Mouse (Mus musculus) limb, embryonic 11.5 days (tissue): ENCODE data around the gene Wars2. TPM values are rescaled to one million over a fixed set of nuclear protein-coding genes. Genes with fewer than 3 reads are reported as not detected.

Source experiments
- ATAC-seq: fragments of 200-750 bp; cut with Nextera tagmentation; 2 replicates; pipeline ENCODE4 v1.8.0; 2017; ENCODE audit warnings: low read depth; ENCODE audit not compliant: insufficient number of reproducible peaks, low FRiP score, low TSS enrichment
- DNase-seq: peaks from one replicate; pipeline ENCODE4 v3.0.0-alpha.2; 2015; ENCODE audit warnings: low spot score
- H3K27ac ChIP-seq: fragments of 300-500 bp; sonication (generic); replicated peaks from 2 replicates; pipeline ENCODE4 v1.5.1; 2014; ENCODE audit warnings: low read depth, mild to moderate bottlenecking, low read length
- H3K27me3 ChIP-seq: fragments of 300-500 bp; sonication (generic); 2 replicates; pipeline ENCODE4 v1.6.1; 2014; ENCODE audit warnings: mild to moderate bottlenecking, low read length, mixed read lengths; ENCODE audit not compliant: control insufficient read depth, insufficient read depth
- H3K36me3 ChIP-seq: fragments of 300-500 bp; sonication (generic); 2 replicates; pipeline ENCODE4 v1.6.1; 2014; ENCODE audit warnings: mild to moderate bottlenecking, low read length, moderate library complexity, mixed read lengths; ENCODE audit not compliant: control insufficient read depth, insufficient read depth
- H3K4me1 ChIP-seq: fragments of 300-500 bp; sonication (generic); 2 replicates; pipeline ENCODE4 v1.6.1; 2014; ENCODE audit warnings: low read length, mixed read lengths; ENCODE audit not compliant: control insufficient read depth, insufficient read depth
- H3K4me2 ChIP-seq: fragments of 300-500 bp; sonication (generic); 2 replicates; pipeline ENCODE4 v1.6.1; 2014; ENCODE audit warnings: low read depth, mild to moderate bottlenecking, moderate library complexity; ENCODE audit not compliant: severe bottlenecking
- H3K4me3 ChIP-seq: fragments of 300-500 bp; sonication (generic); 2 replicates; pipeline ENCODE4 v1.5.1; 2014; ENCODE audit warnings: low read depth, low read length
- H3K9ac ChIP-seq: fragments of 300-500 bp; sonication (generic); 2 replicates; pipeline ENCODE4 v1.6.1; 2014; ENCODE audit warnings: mild to moderate bottlenecking, low read length
- H3K9me3 ChIP-seq: fragments of 300-500 bp; sonication (generic); 2 replicates; pipeline ENCODE4 v1.6.1; 2016; ENCODE audit warnings: low read length; ENCODE audit not compliant: control insufficient read depth
- WGBS: fragments of 180-500 bp; shearing (Covaris S2); extraction: QIAGEN DNeasy Blood & Tissue Kit; methylation state at CpG from one replicate; pipeline ENCODE4 v1.1.7; 2014; 5-methylcytosine and 5-hydroxymethylcytosine counted together
- polyA plus RNA-seq: library from polyadenylated mRNA; unstranded; fragments of >200 nt; fragmentation: Nextera tagmentation; extraction: Ambion mirVana; gene quantifications from 2 replicates; pipeline ENCODE4 v1.2.1, GENCODE M21; 2014

The Wars2 gene
- polyA plus RNA-seq, 1 experiment from 2014 or later, result 8.9 TPM

GRCm38 (mm10) chr3:99247996-99248801 is 107.3 kb downstream of the Wars2 start:
- no peaks in the 10 kb centered on the region for H3K9me3 ChIP-seq
- H3K36me3 ChIP-seq, result no peaks in the 10 kb centered on the region
- peak overlapping the region; percentile 94 for H3K27ac ChIP-seq
- peak; percentile 61; the same call in 1 of the 2 replicates for ATAC-seq
- peak overlapping the region; percentile 88 for H3K4me2 ChIP-seq
- peaks cover 36% of the 10 kb centered on the region for H3K4me1 ChIP-seq
- H3K4me3 ChIP-seq, result no peak overlapping the region; the same call in 1 of the 2 replicates
- peaks cover 7% of the 10 kb centered on the region; the same call in 1 of the 2 replicates for H3K27me3 ChIP-seq
- under 1% methylated on average over 28 of the region's 28 CpGs for WGBS
- peak overlapping the region; percentile 52 for H3K9ac ChIP-seq
- DNase-seq, result peak; percentile 82

- H3K27me3 ChIP-seq, result peaks cover 7% of the 10 kb centered on the region; the same call in 1 of the 2 replicates
- H3K4me3 ChIP-seq, result peak overlapping the region; percentile 4; the same call in 1 of the 2 replicates
- 0% methylated on average over 25 of the region's 25 CpGs for WGBS
- DNase-seq (peak; percentile 70), ATAC-seq (no peak)
- H3K9me3 ChIP-seq, result no peaks in the 10 kb centered on the region
- H3K4me2 ChIP-seq, result peak overlapping the region; percentile 88
- H3K4me1 ChIP-seq, result peaks cover 36% of the 10 kb centered on the region
- H3K27ac ChIP-seq, result peak overlapping the region; percentile 94
- peak overlapping the region; percentile 5 for H3K9ac ChIP-seq
- H3K36me3 ChIP-seq, result no peaks in the 10 kb centered on the region
Measured at GRCm38 (mm10) chr3:99248831-99249550, 108.1 kb downstream of the Wars2 start.

- H3K27ac ChIP-seq, result peak overlapping the region; percentile 94
- under 1% methylated on average over 11 of the region's 11 CpGs for WGBS
- peak overlapping the region; percentile 53 for H3K9ac ChIP-seq
- DNase-seq (no peak), ATAC-seq (no peak)
- no peaks in the 10 kb centered on the region for H3K9me3 ChIP-seq
- peak overlapping the region; percentile 88 for H3K4me2 ChIP-seq
- no peaks in the 10 kb centered on the region for H3K36me3 ChIP-seq
- H3K27me3 ChIP-seq, result peaks cover 7% of the 10 kb centered on the region; the same call in 1 of the 2 replicates
- peaks cover 36% of the 10 kb centered on the region for H3K4me1 ChIP-seq
- peak overlapping the region; percentile 10; the same call in 1 of the 2 replicates for H3K4me3 ChIP-seq
Measured at GRCm38 (mm10) chr3:99249551-99249870, 108.6 kb downstream of the Wars2 start.

DNA sequence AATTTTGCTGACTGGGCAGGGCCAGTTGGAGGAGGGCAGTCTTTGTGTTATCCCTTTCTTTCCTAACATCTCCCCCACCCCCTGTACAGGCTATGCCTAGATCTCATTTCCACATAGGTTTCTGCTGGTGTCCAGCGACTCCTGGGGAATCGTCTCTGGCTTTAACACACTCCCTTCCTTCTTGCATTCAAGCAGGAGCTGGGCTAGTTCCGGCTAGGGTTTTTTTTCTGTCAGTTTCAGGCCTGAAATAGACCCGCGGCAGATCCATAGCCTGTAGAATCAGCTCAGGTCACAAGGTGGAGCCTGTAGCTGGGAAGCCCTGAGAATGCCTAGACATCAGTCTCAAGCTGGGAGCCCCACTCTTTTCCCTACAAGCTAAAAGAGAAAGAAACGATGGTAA is 109.0 kb downstream of the Wars2 start:
- no peaks in the 10 kb centered on the region for H3K36me3 ChIP-seq
- peak overlapping the region; percentile 88; the same call in 1 of the 2 replicates for H3K4me2 ChIP-seq
- peaks cover 35% of the 10 kb centered on the region for H3K4me1 ChIP-seq
- no peaks in the 10 kb centered on the region for H3K9me3 ChIP-seq
- peaks cover 7% of the 10 kb centered on the region; the same call in 1 of the 2 replicates for H3K27me3 ChIP-seq
- DNase-seq (peak; percentile 74), ATAC-seq (no peak)
- H3K9ac ChIP-seq, result peak overlapping the region; percentile 53
- H3K27ac ChIP-seq, result peak overlapping the region; percentile 94
- 0% methylated on average over 6 of the region's 6 CpGs for WGBS
- peak overlapping the region; percentile 10; the same call in 1 of the 2 replicates for H3K4me3 ChIP-seq

GRCm38 (mm10) chr3:99251271-99252165 is 110.7 kb downstream of the Wars2 start:
- 11% methylated on average over 6 of the region's 6 CpGs for WGBS
- H3K4me3 ChIP-seq, result peak overlapping the region; percentile 92
- no peaks in the 10 kb centered on the region for H3K36me3 ChIP-seq
- ATAC-seq, result no peak
- peak overlapping the region; percentile 88 for H3K4me2 ChIP-seq
- H3K4me1 ChIP-seq, result peaks cover 33% of the 10 kb centered on the region
- H3K27ac ChIP-seq, result peak overlapping the region; percentile 78
- no peaks in the 10 kb centered on the region for H3K9me3 ChIP-seq
- DNase-seq, result peak; percentile 35
- H3K9ac ChIP-seq, result peak overlapping the region; percentile 100
- 0 out of 2 replicates have a peak, but pooled peaks cover 5% of the 10 kb centered on the region for H3K27me3 ChIP-seq

DNA sequence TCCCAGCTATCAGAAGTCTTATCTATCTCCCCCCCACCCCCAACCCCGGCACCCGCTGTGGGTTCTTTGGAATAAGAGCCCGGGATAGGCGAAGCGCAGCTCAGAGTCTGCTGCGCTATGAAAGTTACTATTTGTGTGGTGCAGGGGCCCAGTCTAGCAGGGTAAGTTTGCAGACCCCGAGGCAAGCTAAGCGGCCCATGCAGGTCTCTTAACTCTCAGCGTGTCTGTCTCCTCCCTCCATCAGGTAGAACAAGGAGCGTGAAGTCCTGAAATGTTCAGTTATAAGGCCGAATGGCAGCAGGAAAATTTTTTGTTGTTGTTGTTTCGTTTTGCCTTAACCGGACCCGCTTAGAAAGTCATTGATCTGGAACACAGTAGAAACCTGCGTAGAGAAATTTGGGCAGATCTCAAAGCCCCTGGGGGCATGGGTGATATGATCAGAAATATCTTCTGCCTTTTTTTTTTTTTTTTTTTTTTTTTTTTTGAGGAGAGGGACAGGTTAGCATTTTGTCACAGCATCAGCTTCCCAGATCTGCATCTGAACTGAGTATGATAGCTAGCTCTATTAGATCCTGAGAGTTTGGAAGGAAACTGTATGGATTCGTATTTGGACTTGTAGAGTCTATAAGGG is 111.7 kb downstream of the Wars2 start:
- Histone ChIP-seq H3K9ac (peak overlapping the region; percentile 100), H3K4me1 (peaks cover 33% of the 10 kb centered on the region), H3K4me3 (peak overlapping the region; percentile 92), H3K4me2 (peak overlapping the region; percentile 88), H3K27me3 (0 out of 2 replicates have a peak, but pooled peaks cover 5% of the 10 kb centered on the region), H3K36me3 (no peaks in the 10 kb centered on the region), H3K9me3 (no peaks in the 10 kb centered on the region), H3K27ac (peak overlapping the region; percentile 100)
- ATAC-seq, result no peak
- WGBS, result 2% methylated on average over 16 of the region's 16 CpGs
- DNase-seq, result peak; percentile 58

DNA sequence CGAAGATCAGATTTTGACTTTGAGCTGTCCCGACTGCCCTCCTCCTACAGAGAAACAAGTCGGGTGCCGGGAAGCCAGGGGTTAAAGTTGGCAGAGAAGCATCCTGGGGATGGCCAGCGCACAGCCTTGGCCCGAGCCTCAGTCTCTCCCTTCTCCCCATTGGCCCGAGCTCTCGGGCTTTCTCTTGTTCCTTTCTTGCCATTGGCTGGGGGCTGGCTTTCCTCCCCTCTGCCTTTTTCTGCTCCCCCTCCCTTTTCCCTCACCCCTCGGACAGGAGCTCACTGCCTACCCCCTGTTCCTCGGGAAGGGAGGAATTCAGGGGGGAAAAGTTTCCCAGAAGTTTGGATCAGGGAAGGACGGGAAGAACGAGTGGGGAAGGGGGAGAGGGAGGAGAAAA is 112.2 kb downstream of the Wars2 start:
- ATAC-seq (peak; percentile 88), DNase-seq (peak; percentile 91)
- Histone ChIP-seq H3K4me2 (peak overlapping the region; percentile 88), H3K4me1 (peaks cover 28% of the 10 kb centered on the region), H3K4me3 (peak overlapping the region; percentile 92), H3K27me3 (0 out of 2 replicates have a peak, but pooled peaks cover 5% of the 10 kb centered on the region), H3K9me3 (no peaks in the 10 kb centered on the region), H3K9ac (peak overlapping the region; percentile 100), H3K36me3 (no peaks in the 10 kb centered on the region), H3K27ac (peak overlapping the region; percentile 100)
- under 1% methylated on average over 12 of the region's 12 CpGs for WGBS
